Mouse (Mus musculus): ENCODE results near the gene Tbce.

DNA sequence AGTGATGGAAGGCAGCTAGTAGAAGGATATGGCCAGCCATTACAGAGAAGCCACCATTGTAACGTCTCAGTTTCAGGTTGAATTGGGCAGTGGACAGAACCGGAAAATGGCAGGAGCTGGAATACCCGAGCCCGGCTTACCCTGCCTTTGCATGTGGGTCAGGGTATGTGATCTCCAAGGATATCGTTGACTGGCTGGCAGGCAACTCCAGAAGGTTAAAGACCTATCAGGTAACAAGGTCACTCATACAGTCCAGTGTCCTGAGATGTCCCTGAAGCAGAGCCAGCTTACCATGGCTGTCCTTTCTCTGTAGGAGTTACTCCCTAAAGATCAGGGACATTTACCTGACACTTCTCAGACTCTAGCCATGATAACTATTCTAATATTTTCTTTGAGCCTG lies 44.4 kb downstream of the Tbce start:
- TF ChIP-seq CTCF (IDR thresholded peaks at IDR 0.05; ENCODE audit: control insufficient read depth, insufficient read depth, insufficient replicate concordance, low read depth, low read length), result no peak
- TF ChIP-seq POLR2A (IDR thresholded peaks at IDR 0.05; ENCODE audit: control insufficient read depth, low read depth, low read length), result no peak

Data from testis, adult 2 months (tissue).